Mouse (Mus musculus) embryonic facial prominence, embryonic 14.5 days (tissue): Measurements from ENCODE around the gene Tnip1. TPM values are rescaled to one million over a fixed set of nuclear protein-coding genes. Genes with fewer than 3 reads are reported as not detected.

Experiments
- ATAC-seq: fragments of 200-750 bp; cut with Nextera tagmentation; 2 replicates; pipeline ENCODE4 v1.8.0; 2017; ENCODE audit warnings: low read depth, moderate number of reproducible peaks, moderate TSS enrichment
- DNase-seq: peaks from one replicate; pipeline ENCODE4 v3.0.0-alpha.2; 2015; ENCODE audit warnings: low spot score
- H3K27ac ChIP-seq: fragments of 300-500 bp; sonication (generic); replicated peaks from 2 replicates; pipeline ENCODE4 v1.5.1; 2014; ENCODE audit warnings: low read depth, mild to moderate bottlenecking, low read length, moderate library complexity
- H3K27me3 ChIP-seq: fragments of 300-500 bp; sonication (generic); replicated peaks from 2 replicates; pipeline ENCODE4 v1.6.1; 2014; ENCODE audit warnings: low read length; ENCODE audit not compliant: control insufficient read depth, insufficient read depth
- H3K36me3 ChIP-seq: fragments of 300-500 bp; sonication (generic); 2 replicates; pipeline ENCODE4 v1.6.1; 2014; ENCODE audit warnings: low read length, mixed read lengths; ENCODE audit not compliant: control insufficient read depth, insufficient read depth
- H3K4me1 ChIP-seq: fragments of 300-500 bp; sonication (generic); 2 replicates; pipeline ENCODE4 v1.6.1; 2014; ENCODE audit warnings: antibody characterized with exemption, low read length; ENCODE audit not compliant: control insufficient read depth, insufficient read depth
- H3K4me2 ChIP-seq: fragments of 300-500 bp; sonication (generic); 2 replicates; pipeline ENCODE4 v1.6.1; 2014; ENCODE audit warnings: low read depth, mild to moderate bottlenecking, low read length, moderate library complexity, mixed read lengths
- H3K4me3 ChIP-seq: fragments of 300-500 bp; sonication (generic); 2 replicates; pipeline ENCODE4 v1.5.1; 2014; ENCODE audit warnings: low read depth, mild to moderate bottlenecking, low read length
- H3K9ac ChIP-seq: fragments of 300-500 bp; sonication (generic); 2 replicates; pipeline ENCODE4 v1.6.1; 2014; ENCODE audit warnings: low read depth, mild to moderate bottlenecking, low read length, moderate library complexity, mixed read lengths
- H3K9me3 ChIP-seq: fragments of 300-500 bp; sonication (generic); 2 replicates; pipeline ENCODE4 v1.6.1; 2016; ENCODE audit warnings: low read length; ENCODE audit not compliant: control insufficient read depth
- WGBS: fragments of 180-500 bp; shearing (Covaris S2); extraction: QIAGEN DNeasy Blood & Tissue Kit; methylation state at CpG from one replicate; pipeline ENCODE4 v1.1.7; 2014; 5-methylcytosine and 5-hydroxymethylcytosine counted together
- polyA plus RNA-seq: library from polyadenylated mRNA; unstranded; fragments of >200 nt; fragmentation: Nextera tagmentation; extraction: Ambion mirVana; gene quantifications from 2 replicates; pipeline ENCODE4 v1.2.1, GENCODE M21; 2014

Tnip1 gene
- polyA plus RNA-seq, 1 experiment from 2014 or later, result 21.0 TPM

DNA sequence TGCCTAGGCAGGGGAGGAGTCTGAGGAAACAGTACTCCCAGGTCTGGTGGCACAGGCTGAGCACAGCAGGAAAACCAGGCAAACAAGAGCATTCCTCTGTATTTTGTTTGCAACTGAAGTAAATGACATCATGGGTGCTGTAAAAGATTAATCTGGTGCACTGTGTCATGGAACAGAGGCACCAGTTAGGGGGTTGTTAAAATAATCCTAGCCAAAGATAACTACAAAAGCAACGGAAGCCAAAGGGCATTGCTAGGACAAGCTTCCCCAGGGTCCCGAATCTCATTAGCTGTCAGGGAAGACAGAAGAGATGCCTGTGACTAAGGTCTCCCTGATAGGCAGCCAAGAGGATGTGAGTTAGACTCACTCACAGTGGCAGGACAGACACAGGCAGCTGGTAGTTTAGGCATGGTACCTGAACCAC is 81.7 kb downstream of the Tnip1 start:
- H3K4me1 ChIP-seq, result peaks cover 6% of the 10 kb centered on the region
- H3K27me3 ChIP-seq, result no peaks in the 10 kb centered on the region
- H3K4me2 ChIP-seq, result no peak overlapping the region
- H3K4me3 ChIP-seq, result no peak overlapping the region
- H3K9ac ChIP-seq, result no peak overlapping the region
- WGBS, result 5% methylated on average over 2 of the region's 2 CpGs
- no peaks in the 10 kb centered on the region for H3K9me3 ChIP-seq
- DNase-seq (peak; percentile 32), ATAC-seq (peak; percentile 12; the same call in 1 of the 2 replicates)
- H3K27ac ChIP-seq, result no peak overlapping the region
- H3K36me3 ChIP-seq, result no peaks in the 10 kb centered on the region

DNA sequence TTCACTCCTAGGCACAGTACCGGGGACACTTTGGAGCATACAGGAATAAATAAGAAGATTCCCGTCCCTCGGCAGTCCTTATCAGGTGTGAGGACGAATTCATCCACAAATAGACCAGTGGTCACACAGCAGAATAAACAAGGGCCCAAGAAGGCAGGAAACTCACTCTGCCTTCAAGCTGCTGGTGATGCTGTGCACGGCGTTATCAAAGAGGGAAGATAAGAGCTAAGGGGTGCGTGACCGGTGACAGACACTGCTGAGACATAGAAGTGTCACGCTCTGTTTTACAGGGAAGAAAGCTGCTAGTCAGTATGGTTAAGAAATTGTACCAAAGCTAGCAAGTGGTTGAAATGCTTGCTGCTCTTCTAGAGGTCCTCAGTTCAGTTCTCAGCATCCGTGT is 82.8 kb downstream of the Tnip1 start:
- ATAC-seq (no peak), DNase-seq (no peak)
- no peaks in the 10 kb centered on the region for H3K27me3 ChIP-seq
- H3K36me3 ChIP-seq, result no peaks in the 10 kb centered on the region
- no peak overlapping the region for H3K9ac ChIP-seq
- no peak overlapping the region for H3K27ac ChIP-seq
- no peak overlapping the region for H3K4me3 ChIP-seq
- H3K9me3 ChIP-seq, result no peaks in the 10 kb centered on the region
- H3K4me1 ChIP-seq, result peaks cover 6% of the 10 kb centered on the region
- H3K4me2 ChIP-seq, result no peak overlapping the region
- WGBS, result 79% methylated on average over 10 of the region's 10 CpGs

DNA sequence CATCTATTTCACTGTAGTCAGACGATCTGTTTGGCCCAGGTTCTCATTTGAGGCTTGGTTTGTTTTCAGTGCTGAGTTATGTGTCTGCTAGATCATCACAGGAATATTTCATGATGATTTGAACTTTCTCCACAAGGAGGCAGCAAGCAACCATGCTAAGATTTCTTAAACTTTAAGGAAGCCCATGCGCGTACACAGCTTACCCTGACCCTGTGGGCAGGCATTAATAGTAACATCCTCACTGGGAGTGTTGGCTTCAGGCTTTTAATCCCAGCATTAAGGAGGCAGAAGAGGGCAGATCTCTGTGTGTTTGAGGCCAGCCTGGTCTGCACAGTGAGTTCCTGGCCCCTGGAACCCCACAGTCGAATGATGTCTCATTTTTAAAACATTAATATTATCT is 83.3 kb downstream of the Tnip1 start:
- WGBS, result 35% methylated on average over 4 of the region's 4 CpGs
- H3K9ac ChIP-seq, result no peak overlapping the region

DNA sequence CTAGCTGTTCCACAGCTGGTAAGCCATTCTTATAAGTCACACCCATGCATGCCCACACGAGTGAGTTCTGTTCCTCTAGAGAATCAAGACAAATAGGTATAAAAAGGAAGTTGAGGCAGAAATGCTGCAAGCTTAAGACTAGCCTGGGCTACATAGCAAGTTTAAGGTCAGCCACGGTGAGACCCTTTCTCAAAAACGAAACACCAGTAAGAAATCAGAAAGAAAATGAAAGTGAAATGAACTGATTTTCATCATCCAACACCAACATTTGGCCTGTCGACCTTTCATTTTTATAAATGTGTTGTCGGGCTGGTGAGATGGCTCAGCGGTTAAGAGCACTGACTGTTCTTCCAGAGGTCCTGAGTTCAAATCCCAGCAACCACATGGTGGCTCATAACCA is 83.8 kb downstream of the Tnip1 start:
- Histone ChIP-seq H3K4me2 (no peak overlapping the region), H3K27ac (no peak overlapping the region), H3K4me3 (no peak overlapping the region), H3K9ac (no peak overlapping the region), H3K27me3 (no peaks in the 10 kb centered on the region), H3K4me1 (peaks cover 6% of the 10 kb centered on the region), H3K36me3 (peaks cover 7% of the 10 kb centered on the region), H3K9me3 (no peaks in the 10 kb centered on the region)
- no peak for ATAC-seq
- 75% methylated on average over 6 of the region's 6 CpGs for WGBS
- no peak for DNase-seq

More for the DNA sequence above, 83.3 kb downstream of the Tnip1 start:
- DNase-seq (peak; percentile 89), ATAC-seq (peak; percentile 54; the same call in 1 of the 2 replicates)
- no peak overlapping the region for H3K4me2 ChIP-seq
- no peaks in the 10 kb centered on the region for H3K9me3 ChIP-seq
- H3K27me3 ChIP-seq, result no peaks in the 10 kb centered on the region
- no peak overlapping the region for H3K4me3 ChIP-seq
- peaks cover 6% of the 10 kb centered on the region for H3K4me1 ChIP-seq
- no peak overlapping the region for H3K27ac ChIP-seq
- peaks cover 2% of the 10 kb centered on the region; the same call in 1 of the 2 replicates for H3K36me3 ChIP-seq

DNA sequence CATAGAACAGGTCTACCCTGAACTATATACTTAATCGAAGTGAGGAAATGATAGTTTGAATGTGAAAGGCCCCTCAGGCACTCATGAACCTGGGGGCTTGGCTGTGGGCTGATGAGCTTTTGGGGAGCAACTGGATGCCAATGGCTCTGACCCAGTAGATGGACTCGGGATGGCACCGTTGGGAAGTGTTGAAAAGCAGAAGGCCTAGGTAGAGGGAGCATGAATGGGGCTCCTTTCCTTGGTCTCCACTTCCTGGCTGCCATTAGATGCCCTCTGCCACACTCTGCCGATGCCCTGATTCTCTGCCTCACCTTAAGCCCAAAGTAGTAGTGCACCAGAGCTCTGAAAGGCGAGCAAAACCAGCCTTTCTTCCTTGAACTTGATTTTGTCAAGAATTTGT is 86.7 kb downstream of the Tnip1 start:
- H3K27me3 ChIP-seq, result no peaks in the 10 kb centered on the region
- H3K9ac ChIP-seq, result no peak overlapping the region
- H3K9me3 ChIP-seq, result no peaks in the 10 kb centered on the region
- DNase-seq (no peak), ATAC-seq (no peak)
- no peak overlapping the region for H3K27ac ChIP-seq
- 91% methylated on average over 5 of the region's 5 CpGs for WGBS
- H3K36me3 ChIP-seq, result peaks cover 30% of the 10 kb centered on the region
- no peak overlapping the region for H3K4me2 ChIP-seq
- no peaks in the 10 kb centered on the region for H3K4me1 ChIP-seq
- no peak overlapping the region for H3K4me3 ChIP-seq

DNA sequence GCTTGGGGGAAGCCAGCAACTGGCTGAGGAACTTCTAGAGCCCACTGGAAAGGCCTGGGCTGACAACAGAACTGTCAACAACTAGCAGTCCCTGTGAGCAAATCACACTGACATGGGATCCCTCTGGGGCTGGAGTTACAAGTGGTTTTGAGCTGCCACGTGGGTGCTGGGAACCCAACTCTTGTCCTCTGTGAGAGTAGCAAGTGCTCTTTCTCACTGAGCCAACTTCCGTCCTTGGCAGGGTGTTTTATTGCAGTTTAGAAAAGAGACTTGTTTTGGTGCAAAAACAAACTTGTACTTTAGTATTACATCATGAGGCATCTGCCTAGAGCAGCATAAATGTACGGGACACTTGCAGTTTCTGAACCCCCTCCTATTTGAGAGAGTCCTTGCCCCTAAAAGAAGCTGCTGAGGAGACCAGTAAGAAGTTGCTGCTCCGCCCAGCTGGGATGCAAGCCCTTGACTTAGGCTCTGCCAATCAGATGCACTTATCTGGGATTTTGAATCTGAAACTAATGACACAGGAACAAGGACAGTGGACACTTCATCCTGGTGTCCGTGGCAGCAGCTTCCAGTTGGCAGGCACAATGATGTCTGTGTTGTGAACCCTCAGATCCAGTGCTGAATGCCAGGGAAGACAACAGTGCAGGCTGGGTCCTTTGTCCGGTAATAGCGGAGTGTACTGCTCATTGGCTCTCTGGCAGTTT is 90.7 kb downstream of the Tnip1 start:
- H3K27ac ChIP-seq, result no peak overlapping the region
- no peak overlapping the region for H3K4me2 ChIP-seq
- H3K4me1 ChIP-seq, result peaks cover 9% of the 10 kb centered on the region
- no peak overlapping the region for H3K9ac ChIP-seq
- H3K27me3 ChIP-seq, result no peaks in the 10 kb centered on the region
- H3K36me3 ChIP-seq, result peaks cover 47% of the 10 kb centered on the region
- ATAC-seq, result no peak
- no peak for DNase-seq
- no peaks in the 10 kb centered on the region for H3K9me3 ChIP-seq
- 76% methylated on average over 7 of the region's 7 CpGs for WGBS
- H3K4me3 ChIP-seq, result no peak overlapping the region

DNA sequence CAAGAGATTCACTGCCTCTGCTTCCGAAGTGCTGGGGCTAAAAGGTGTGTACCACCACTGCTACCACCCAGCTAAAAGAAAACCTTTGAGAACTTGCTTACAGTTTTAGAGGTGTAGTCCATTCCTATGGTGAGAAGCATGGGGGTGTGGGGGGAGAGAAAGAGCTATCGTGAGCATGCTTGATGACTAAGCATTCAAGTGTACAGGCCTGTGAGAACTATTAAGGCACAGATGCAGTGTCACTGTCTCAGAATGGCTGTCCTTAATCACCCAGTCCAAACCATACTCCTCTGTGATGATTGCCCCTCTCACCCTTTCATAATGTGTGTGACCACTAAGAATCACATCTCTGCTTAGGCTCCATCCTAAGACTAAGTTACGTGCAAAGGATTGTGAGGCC is 93.4 kb downstream of the Tnip1 start:
- H3K9me3 ChIP-seq, result no peaks in the 10 kb centered on the region
- no peak overlapping the region for H3K9ac ChIP-seq
- no peak overlapping the region for H3K4me3 ChIP-seq
- no peak overlapping the region for H3K4me2 ChIP-seq
- 83% methylated on average over 3 of the region's 3 CpGs for WGBS
- no peaks in the 10 kb centered on the region for H3K27me3 ChIP-seq
- H3K4me1 ChIP-seq, result peaks cover 13% of the 10 kb centered on the region
- peaks cover 44% of the 10 kb centered on the region for H3K36me3 ChIP-seq
- DNase-seq, result no peak
- ATAC-seq, result no peak
- H3K27ac ChIP-seq, result no peak overlapping the region

DNA sequence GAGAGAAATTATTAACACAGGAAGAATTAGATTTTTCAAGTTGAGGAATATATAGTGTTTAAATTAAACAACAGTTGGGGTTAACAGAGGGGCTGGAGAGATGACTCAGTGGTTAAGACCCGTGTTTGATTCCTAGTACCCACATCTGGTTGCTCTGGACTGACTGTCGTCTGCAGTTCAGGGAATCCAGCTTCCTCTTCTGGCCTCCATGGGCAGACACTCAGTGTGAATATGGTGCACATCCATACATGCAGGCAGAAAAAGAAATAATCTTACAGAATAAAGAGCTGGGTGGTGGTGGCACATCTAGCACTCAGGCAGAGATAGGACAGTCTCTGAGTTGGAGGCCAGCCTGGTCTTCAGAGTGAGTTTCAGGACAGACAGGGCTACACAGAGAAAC is 94.3 kb downstream of the Tnip1 start:
- H3K4me3 ChIP-seq, result no peak overlapping the region
- H3K27ac ChIP-seq, result no peak overlapping the region
- ATAC-seq (no peak), DNase-seq (no peak)
- H3K9ac ChIP-seq, result no peak overlapping the region
- 67% methylated on average over 2 of the region's 2 CpGs for WGBS
- peak overlapping the region; percentile 62; the same call in 1 of the 2 replicates for H3K4me2 ChIP-seq
- H3K9me3 ChIP-seq, result no peaks in the 10 kb centered on the region
- H3K4me1 ChIP-seq, result peaks cover 13% of the 10 kb centered on the region
- peaks cover 36% of the 10 kb centered on the region for H3K36me3 ChIP-seq
- H3K27me3 ChIP-seq, result no peaks in the 10 kb centered on the region

DNA sequence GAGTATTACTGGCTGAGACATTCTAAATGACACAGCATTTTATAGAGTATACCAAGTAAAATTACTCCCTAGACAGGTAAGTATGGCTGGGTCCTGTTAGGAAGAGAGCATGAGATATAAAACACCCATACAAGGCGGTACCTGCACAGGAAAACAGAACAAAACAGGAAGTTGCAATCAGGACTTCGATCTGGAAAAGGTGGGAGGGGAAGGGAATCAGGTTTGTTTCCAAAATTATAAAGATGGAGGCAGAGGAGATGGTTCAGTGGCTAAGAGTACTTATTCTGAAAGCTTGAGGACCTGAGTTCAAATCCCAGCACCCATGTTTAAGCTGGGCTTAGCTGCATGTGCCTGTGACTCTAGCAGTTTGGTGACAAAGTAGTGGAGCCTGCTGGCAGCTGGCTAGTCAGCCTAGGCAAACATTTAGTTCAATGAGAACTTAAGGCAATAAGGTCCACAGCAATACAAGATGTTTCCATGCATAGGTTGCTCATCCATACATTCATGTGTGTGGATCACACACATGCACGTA is 94.7 kb downstream of the Tnip1 start:
- ATAC-seq (no peak), DNase-seq (no peak)
- WGBS, result 79% methylated on average over 3 of the region's 3 CpGs
- peaks cover 32% of the 10 kb centered on the region for H3K36me3 ChIP-seq
- H3K4me1 ChIP-seq, result peaks cover 13% of the 10 kb centered on the region
- H3K9ac ChIP-seq, result no peak overlapping the region; the same call in 1 of the 2 replicates
- peak overlapping the region; percentile 90 for H3K4me3 ChIP-seq
- H3K27ac ChIP-seq, result no peak overlapping the region
- H3K9me3 ChIP-seq, result no peaks in the 10 kb centered on the region
- H3K27me3 ChIP-seq, result no peaks in the 10 kb centered on the region
- H3K4me2 ChIP-seq, result peak overlapping the region; percentile 62
